Mouse (Mus musculus): Measurements from ENCODE around the gene Ano7.

Ano7 gene

DNA sequence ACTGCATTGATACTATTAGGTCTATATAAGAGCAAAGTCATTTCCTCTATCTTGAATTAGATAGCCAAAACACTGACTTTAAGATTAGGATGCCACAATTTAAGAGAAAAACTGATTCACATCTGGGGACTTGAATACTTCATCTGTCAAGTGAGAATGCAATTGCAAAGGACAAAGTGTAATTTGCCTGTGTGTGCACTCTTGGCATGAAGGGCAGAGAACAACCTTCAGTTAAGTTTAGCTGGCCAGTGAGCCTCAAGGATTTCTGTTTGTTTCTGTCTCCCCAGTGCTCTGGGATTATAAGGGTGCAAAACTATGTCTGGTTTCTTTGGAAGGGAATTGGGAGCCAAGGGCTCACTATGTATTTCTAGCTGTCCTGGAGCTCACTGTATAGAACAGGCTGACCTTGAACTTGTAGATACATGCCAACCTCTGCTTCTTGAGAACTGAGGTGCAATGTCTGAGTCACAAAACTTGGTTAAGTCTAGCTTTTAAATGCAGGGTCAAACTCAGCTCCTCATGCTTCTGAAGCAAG, 80.1 kb downstream of the Ano7 start:
- no peak for DNase-seq
